Mouse (Mus musculus) gastrocnemius, postnatal 36 days (tissue): ENCODE data around the gene Slc13a2. TPM values are rescaled to one million over a fixed set of nuclear protein-coding genes. Genes with fewer than 3 reads are reported as not detected.
A peak's percentile ranks its signal among the peaks of the same experiment; 100 is the strongest.

ENCODE experiments used
- DNase-seq, 2 experiments: peaks; one replicate each; pipeline ENCODE4 v3.0.0; 2022
- intact Hi-C: fragments of 180-260 bp; cut with DNase I; formaldehyde crosslinking; loops from one replicate; pipeline ENCODE4 v1.15.1; 2025
- total RNA-seq, 2 experiments: library from RNA; stranded (reverse); gene quantifications; 2 replicates each; pipeline ENCODE4 v1.2.3; 2021

Gene Slc13a2
- total RNA-seq, 2 experiments from 2014 or later, result not detected

DNA sequence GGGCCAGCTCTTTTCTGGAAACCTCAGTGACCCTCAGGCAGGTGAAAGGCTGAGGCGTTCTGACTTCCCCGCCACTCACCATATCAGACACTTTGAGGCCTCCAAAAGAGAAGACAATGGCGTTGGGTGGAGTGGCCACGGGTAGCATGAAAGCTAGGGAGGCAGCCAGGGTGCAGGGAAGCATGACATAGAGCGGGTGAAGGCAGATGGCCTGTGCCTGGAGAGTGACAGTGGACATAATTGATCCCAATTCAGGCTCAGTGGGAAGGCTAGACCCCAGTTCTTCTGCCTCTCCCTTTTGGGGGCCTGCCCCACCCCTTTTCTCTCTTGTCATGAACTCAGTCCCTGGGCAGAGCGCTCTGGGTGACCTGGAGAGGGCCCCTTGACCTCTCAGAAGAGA lies 23.8 kb downstream of the Slc13a2 start:
- no peak for DNase-seq
- intact Hi-C loops, result loop anchor here (1.0 kb wide), 1 partner anchor 38 kb away; no protein-coding TSS in a partner anchor

DNA sequence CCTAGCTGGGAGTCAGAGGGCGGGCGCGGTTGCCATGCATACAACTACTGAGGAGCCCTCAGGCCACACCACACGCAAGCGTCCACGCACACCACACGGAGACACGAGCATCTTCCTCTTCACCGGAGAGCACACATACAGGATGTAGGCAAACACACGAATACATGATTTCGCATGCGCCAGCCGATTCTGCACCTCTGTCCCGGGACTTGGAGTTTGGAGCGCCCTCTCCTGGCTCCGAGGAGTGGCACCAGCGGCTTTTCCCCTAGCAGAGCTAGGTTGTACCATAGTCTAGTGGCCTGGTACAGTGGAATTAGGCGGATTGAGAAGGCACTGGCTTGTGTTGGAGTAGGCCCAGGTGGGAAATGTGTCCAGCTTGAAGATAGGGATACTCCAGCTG lies 24.6 kb downstream of the Slc13a2 start:
- intact Hi-C loops, result no loop called here
- peak; percentile 50 for DNase-seq

DNA sequence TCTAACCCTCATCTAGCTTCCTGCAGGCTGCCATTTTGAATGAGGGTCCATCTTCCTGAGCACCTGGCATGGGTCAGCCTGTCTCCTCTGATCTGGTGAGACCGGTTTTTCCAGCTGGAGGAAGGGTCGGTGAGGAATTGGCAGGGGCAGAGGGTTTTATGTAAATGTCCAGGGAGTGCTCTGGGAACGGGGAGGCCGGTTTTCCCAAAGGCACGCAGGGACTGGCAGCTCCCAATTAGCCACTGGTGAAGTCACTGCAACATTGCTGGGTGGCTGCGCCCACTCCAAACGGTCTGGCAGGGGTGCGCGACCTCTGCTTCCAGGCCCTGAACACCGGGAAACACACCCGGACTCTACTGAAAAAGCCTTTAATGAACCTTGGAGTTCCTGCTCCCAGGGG lies 25.1 kb downstream of the Slc13a2 start:
- intact Hi-C loops, result no loop called here

DNA sequence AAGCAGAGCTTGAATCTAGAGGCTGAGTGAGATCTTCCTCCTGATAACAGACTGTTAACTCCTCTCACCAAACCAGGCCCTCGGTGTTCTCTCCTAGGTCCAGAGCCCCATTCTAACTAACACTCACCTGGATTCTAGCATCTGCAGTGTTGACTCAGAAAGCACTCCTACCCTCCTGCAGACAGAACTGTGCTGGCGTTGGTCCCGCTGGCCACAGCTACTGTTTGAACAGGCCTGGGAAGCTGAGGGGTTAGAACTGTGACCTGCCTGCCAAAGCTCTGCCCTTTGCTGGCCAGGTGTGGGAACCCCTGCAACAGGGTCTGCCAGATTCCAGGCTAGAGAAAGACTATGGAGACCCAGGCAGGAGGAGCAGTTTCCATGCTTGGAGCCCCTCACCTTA lies 29.3 kb downstream of the Slc13a2 start:
- intact Hi-C loops, result no loop called here
- DNase-seq, result no peak

More for the DNA sequence above, 25.1 kb downstream of the Slc13a2 start:
- no peak for DNase-seq

DNA sequence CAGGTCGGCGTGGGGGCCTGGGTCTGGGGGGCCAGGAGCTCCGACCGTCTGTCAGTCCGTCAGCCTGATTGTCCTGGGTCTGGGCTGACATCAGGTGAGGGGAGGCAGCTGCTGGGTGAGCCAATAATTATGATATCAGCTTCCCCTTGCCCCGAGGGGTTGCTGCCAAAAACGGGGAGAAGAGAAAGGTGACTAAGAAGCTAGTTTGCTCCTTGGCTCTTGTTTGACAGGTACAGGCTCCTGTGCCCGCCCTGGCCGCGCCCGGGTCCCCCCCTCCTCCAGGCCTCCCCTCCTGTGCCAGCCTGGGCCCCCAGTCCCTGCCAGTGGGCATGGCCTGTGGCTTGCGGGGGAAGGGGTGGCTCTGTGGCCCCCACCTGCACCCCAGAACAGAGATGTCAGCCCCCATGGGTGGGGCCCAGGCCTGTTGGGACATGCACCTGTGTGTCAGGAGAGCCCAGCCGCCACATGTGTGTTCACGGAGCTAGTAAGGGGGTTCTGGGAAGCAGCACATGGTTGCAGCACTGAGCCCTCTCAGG lies 35.4 kb downstream of the Slc13a2 start, which contains the start of gene Foxn1:
Gene Foxn1 (minus strand): TSS at position 51 of the 536 bp plus-strand sequence.
- DNase-seq, result no peak
- intact Hi-C loops, result no loop called here

DNA sequence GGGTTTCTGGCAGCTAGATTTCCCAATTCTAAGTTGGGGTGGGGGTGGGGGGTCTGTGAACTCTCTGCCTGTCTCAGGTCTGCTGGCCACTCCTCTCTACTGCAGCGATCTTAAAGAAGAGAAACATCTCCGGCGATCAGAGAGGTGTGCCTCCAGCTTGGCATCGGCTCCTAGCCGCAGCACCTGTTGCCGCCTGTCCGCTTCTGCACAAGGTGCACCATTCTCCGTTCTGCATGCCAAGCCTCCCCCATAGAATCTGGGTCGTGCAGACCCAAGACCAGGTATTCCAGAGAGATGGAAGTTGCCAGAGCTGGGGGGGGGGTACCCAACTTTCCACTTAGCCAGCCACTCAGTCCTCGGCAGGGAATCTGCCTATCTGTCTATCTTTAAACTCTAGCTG lies 36.2 kb downstream of the Slc13a2 start:
- intact Hi-C loops, result no loop called here
- DNase-seq, result no peak

DNA sequence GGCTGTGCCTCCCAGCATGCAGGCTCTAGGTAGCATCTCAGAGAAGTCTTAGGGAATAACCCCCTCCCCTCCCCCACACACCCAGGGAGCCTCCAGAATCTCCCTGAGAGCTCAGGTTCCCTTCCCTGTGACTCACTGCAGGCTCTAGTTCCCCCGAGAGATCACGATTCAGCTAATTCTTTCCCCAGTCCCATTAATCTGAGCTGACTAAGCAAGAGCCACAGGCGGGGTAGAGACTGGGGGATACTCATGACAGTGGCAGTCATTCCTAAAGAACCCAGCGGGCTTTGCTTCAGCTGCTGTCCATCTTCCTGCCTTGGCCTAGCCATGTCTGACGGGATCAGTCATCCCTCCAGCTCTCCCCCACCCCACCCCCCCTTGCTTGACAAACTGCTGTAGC lies 39.3 kb downstream of the Slc13a2 start:
- intact Hi-C loops, result no loop called here
- no peak for DNase-seq

DNA sequence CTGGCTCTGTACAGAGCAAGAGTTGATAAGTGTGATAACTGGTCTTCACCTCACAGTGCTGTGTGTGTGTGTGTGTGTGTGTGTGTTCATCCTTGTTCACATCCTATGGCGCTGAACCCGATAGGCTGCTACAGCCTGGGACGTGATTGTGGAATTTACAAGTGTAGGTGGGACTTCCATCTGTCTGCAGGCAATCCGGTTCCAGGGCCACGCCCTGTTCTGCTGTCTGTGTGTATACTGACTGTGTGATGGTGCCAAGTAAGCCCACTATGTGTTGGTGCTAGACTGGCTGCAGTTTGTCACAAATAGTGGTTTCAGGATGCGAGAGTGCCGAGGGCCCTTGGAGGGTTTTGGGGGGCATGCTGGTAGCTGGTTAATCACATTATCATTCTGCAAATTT lies 39.7 kb downstream of the Slc13a2 start:
- no peak for DNase-seq
- intact Hi-C loops, result no loop called here

DNA sequence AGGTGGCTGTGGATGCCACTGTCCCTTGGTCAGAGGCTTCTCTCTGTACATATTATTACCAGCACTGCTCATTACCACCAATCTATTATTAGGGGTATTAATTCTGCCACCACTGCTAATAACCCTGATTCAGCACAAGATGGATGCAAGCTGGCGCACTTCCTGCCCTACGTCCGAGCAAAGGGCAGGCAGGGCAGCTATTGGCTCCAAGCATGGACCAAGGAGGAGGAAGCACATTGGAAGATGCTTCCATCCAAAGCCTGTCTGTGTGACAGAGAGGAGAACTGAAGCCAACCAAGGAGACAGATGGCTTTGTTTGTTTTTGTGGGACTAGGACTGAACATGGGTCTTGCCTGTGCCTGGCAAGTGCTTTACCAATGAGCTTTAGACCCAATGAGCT lies 41.0 kb downstream of the Slc13a2 start:
- intact Hi-C loops, result no loop called here
- DNase-seq, result no peak

DNA sequence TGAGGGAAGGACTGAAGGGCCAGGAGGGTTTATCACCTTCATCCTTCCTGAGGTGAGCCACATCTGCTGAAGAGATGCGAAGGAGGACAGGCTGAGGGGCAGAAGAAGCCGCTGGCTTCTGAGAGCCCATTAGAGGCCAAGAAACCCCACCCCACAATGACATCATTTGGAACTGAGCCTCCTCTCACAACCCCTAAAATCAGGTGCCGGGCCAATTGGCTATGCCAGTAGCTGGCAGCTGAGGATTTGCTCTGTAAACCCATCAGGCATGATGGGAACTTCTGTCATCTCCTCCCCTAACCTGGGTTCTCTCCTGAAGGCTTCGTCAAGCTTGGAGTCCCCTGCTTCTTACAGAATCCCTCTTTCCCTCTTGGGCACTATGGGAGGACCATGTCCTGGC lies 41.7 kb downstream of the Slc13a2 start:
- no peak for DNase-seq
- intact Hi-C loops, result no loop called here

DNA sequence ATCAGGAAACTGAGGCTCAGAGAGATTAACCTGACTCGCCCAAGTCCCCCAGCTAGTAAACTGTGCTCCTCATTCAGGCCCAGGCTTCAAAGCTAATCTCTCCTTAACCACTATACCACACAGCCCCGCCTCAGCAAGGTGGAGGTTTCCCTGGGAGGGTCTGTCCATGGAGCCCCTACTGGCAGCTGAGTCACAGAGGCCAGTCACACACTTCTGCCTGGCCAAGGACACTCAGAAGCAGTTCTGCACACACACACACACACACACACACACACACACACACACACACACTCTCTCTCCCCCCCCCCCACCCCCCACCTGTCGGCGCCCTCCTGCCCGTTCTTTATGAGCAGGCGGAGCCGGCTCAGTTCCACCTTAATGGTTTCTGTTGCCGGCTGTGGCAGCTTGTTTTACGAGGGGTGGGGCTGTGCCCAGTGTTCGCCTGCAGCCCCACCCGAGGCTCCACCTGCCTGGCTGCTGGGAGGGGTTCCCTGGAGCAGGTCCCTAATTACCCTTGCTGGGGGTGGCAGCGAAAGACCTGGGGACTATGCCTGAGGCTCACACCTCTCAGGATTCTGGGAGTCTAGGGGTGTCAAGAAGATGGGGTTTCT lies 44.4 kb downstream of the Slc13a2 start:
- intact Hi-C loops, result no loop called here
- no peak for DNase-seq

DNA sequence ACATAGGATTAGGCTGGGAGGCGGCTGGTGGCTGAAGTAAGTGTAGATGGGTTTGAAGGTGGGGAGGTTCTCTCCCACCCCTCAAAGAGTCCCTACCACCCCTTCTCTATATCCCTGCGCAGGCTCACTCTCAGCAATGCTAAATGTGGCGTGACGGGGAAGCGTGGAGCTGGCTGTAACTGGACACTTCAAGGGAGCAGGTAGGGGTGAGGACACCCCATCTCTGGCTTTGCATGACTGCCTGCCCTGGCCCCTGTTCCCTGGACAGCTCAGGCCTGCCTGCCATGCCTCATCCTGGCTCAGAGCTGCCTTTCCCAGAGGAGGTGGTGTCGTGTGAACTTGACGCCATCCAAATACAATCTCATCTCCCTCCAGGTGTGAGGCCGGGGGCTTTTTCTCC lies 47.9 kb downstream of the Slc13a2 start:
- no peak for DNase-seq
- intact Hi-C loops, result no loop called here

DNA sequence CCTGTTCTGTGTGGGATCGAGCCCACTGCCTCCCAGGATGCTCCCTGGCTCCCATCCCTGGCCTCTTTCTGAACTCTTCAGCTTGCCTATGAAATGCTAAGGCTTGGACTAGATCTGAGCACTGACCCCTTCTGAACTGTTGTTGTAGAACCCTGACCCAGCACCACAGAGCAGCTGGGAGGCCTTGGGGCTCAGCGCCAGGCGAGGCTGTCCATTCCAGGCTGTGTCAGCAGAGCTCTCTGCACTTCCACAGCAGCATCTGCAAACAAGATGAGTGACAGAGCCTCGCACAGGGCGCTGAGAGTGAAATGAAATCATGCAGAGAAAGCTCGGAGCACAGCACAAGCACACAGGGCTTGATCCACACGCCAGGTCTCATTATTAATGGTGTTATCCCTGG lies 49.4 kb downstream of the Slc13a2 start:
- DNase-seq, result no peak
- intact Hi-C loops, result no loop called here

DNA sequence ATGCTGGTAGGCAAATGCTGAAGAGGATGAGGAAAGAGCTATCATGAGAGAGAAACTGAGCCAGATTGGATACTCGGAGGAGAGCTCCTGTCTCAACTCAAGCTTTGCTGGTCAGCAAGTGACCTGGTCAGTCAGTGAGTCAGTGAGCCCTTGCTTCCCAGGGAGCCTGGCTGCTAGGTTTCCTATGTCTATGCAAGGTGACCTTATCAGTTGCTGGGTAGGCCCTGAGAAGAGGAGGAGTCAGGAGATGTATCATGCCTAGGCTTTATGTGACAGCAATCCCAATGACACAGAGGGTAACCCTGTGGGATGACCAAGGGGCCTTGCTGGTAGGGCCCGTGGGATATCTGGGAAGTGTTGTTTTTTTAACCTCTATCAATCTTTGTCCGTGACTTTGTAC lies 49.9 kb downstream of the Slc13a2 start:
- DNase-seq, result no peak
- intact Hi-C loops, result no loop called here

DNA sequence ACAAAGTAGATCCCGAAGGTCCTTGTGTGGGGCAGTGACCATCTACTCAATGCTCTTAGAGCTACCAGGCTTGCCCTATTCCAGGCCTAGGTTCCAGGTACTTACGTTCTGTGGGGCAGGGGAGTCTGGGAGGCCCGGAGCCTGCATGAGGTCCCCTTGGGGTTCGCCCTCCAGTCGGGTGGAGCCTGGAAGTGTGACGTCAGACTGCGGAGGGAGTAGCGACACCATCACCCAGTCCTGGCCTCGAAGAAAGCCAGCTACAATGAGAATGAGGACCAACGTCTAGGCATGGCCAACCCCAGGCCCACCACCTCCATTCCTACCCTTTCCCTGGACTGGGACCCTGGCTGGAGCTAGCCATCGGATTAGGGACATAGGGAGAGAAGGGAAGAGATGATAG lies 50.3 kb downstream of the Slc13a2 start:
- intact Hi-C loops, result no loop called here
- no peak for DNase-seq

DNA sequence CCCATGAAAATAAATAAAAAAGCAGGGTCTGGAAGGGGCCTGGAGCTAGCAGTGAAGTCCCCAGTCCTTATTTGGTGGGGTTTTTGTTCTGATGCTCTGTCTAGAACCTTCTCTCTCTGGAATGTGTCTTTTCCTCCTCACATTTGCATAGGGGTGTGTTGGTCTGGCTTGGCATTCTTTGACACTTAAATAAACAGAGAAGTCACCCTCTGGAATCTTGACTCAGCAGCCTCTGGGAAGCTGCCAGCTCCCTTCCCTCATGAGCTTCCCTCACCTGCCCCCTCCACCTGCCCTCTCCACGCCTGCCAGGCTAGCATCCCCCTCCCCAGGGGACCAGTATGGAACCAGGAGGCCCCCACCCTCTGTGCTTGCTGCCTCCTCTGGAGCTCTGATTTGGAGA lies 51.6 kb downstream of the Slc13a2 start:
- intact Hi-C loops, result no loop called here
- DNase-seq, result no peak

DNA sequence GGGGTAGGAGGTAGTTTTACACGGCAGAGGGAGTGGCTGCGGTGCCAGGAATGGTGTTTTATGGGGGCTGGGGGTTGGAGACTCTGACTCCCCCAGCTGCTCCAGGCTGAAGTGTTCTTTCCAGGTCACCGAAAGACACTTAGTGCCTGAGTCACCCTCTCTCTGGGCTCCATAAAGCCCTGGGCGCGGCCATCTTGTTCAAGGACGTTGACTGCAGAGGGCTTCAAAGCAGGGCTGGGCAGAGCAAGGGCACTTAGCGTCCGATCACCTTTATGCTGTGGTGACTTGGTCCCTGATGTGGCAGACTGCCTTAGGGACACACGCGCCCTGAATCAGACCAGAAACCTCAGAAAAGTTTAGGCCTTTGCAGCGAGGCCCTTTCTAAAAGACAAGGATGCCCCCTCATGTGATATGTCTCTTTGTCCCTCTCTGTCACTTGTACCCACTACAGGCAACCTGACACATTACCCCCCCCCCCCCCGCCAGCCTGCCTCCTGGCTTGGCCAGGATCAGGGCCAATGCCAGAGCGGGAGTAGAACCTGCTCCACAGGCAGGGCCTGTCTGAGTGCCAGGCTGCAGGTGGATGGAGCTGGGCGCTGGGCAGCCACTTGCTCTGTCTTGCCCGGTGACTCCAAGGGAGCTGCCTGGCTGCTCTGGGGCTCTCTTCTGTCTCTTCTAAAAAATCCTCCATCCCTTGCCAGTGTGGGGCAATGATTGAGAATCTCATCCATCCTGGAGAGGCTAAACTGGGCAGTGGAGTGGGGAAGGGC lies 54.4 kb downstream of the Slc13a2 start:
- intact Hi-C loops, result no loop called here
- no peak for DNase-seq

DNA sequence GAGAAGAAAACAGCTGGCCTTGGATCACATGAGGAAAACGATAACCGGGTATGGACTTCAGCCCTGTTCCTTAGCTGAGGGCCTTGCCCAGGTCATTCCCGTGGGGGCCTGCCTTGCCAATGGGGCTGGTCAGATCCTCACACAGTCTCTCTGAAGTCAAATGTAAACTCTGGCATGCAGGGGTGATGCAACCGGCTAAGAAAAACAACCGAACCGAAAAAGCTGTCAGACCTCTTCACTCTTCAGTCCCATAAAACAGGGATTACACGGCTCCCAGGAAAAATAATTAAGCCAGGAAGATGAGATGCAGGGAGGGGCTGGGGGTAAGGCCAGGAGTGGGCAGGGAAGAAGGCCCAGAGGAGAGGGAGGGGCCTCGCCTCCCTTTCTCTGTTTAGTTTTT lies 57.9 kb downstream of the Slc13a2 start:
- DNase-seq, result no peak
- intact Hi-C loops, result no loop called here

DNA sequence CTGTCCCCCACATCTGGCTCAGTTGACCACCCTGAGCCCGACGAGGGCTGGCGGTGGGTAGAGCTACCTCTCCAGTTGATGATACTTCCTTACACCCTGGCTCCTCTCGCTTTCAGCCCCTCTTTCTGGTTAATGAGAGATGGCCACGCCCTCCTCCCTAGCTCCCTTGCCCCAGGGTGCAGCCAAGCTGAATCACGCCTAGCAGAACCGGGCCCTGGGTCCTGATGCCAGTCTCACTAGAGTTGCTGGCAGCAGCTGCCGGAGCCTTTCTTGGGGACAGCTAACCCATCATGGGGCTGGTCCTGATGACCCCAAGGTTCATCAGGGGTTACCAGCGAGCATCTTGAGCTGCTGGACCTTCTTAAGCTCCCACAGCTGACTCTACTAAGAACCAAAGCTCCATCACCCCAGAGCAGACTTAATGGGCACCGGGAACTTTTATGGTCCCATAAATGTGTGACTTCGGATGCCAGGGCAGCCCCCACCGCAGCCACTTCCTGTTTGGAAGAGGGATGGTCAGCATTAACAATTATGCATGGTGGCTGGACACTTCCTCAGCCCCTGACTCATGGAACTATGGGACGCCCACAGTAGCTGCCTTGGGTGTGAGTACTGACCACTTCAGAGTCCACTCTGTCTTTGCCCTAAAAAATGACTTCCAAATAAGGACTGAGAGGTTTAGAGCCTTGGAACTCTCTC lies 58.6 kb downstream of the Slc13a2 start:
- intact Hi-C loops, result no loop called here
- DNase-seq, result no peak

DNA sequence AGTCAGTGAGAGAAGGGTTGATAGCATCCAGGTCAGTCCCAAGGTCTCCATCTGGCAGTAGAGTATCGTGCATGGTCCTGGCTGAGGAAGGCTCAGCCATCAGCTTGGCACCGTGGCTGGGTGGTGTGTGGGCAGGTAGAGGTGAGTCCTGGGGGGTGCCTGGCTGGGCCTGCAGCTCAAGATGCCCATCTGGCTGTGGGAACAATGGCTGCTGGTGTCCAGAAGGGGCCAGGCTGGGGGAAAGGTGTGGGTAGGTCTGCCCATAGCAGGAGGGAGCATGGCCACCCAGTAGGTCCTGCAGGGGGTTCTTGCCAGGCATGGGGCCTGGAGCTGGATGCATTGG lies 61.3 kb downstream of the Slc13a2 start:
- intact Hi-C loops, result loop anchor here (1.0 kb wide), 1 partner anchor 38 kb away; no protein-coding TSS in a partner anchor
- no peak for DNase-seq

DNA sequence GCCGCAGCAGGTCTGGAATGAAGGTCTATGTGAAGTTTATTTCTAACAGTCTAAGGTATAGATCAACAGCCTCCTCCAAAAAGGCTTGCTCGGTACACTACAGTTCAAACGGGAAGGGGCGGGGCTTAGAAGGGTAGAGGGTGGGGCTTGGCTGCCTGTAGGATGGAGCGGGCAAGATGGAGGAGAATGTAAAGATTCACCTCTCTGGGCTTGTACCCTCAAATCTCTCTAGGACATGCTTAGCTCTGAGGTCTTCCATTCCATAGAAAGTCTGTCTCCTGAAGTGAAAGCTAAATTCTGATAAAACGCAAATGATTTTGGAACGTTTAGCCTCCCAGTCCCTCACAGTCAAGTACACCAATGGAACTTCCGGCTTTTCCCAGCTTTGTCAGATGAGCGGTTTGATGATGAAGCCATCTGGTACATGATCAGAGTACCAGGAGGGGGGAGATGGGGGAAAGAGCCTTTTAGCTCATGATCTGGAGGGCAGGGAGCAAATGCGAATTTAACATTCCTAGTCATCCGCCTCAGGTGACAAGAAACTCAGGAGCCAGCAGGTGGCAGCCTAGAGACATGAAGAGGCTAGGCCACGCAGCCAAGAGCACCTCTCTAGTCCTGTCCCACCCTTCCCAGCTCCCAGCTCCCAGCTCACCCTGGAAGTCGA lies 61.8 kb downstream of the Slc13a2 start:
- intact Hi-C loops, result loop anchor here (1.0 kb wide), 1 partner anchor 38 kb away; no protein-coding TSS in a partner anchor
- DNase-seq, result peak; percentile 53 to 60
